Mouse (Mus musculus) spleen, adult 2 months (tissue): ENCODE results near the gene Depdc7. TPM values are rescaled to one million over a fixed set of nuclear protein-coding genes. Genes with fewer than 3 reads are reported as not detected.
A peak's percentile ranks its signal among the peaks of the same experiment; 100 is the strongest.

Experiments used
- DNase-seq, 2 experiments: peaks; one replicate each; pipeline versions ENCODE4 v3.0.0 to v3.0.0-alpha.2; 2012 to 2021; ENCODE audit warnings: low spot score in 2 of 2, low read depth in 1 of 2
- H3K27ac ChIP-seq: fragments of 200-500 bp; 2 replicates; pipeline ENCODE4 v1.5.1; 2012; ENCODE audit warnings: low read length, inconsistent platforms; ENCODE audit not compliant: insufficient read depth
- H3K27me3 ChIP-seq: fragments of 200-500 bp; 2 replicates; pipeline ENCODE4 v1.6.1; 2012; ENCODE audit warnings: mild to moderate bottlenecking, moderate library complexity, low read length, inconsistent platforms; ENCODE audit not compliant: control insufficient read depth, insufficient read depth
- H3K36me3 ChIP-seq: fragments of 200-500 bp; 2 replicates; pipeline ENCODE4 v1.6.1; 2012; ENCODE audit warnings: mild to moderate bottlenecking, low read length, inconsistent platforms; ENCODE audit not compliant: control insufficient read depth, insufficient read depth
- H3K4me1 ChIP-seq: fragments of 200-500 bp; 2 replicates; pipeline ENCODE4 v1.6.1; 2011; ENCODE audit warnings: inconsistent platforms; ENCODE audit not compliant: control insufficient read depth, insufficient read depth, insufficient read length
- H3K4me3 ChIP-seq: fragments of 200-500 bp; 2 replicates; pipeline ENCODE4 v1.5.1; 2011; ENCODE audit warnings: mild to moderate bottlenecking, inconsistent platforms; ENCODE audit not compliant: insufficient read depth, insufficient read length; ENCODE audit errors: extremely low read depth
- CTCF ChIP-seq: fragments of 200-500 bp; IDR thresholded peaks from 2 replicates; pipeline ENCODE4 v1.5.1; 2011; ENCODE audit warnings: mild to moderate bottlenecking, inconsistent platforms; ENCODE audit not compliant: insufficient read depth, insufficient read length, insufficient replicate concordance; ENCODE audit errors: extremely low read depth
- POLR2A ChIP-seq: fragments of 200-500 bp; IDR thresholded peaks from 2 replicates; pipeline ENCODE4 v1.6.1; 2011; ENCODE audit warnings: low read depth, low read length, inconsistent platforms
- WGBS: fragments of 180-500 bp; shearing (Covaris S2); methylation state at CpG from one replicate; pipeline ENCODE4 v1.1.7; 2018; 5-methylcytosine and 5-hydroxymethylcytosine counted together
- polyA plus RNA-seq: library from polyadenylated mRNA; depleted of rRNA; stranded (reverse); fragments of >200 nt; gene quantifications from 2 replicates; pipeline ENCODE4 v1.2.3, GENCODE M21; 2012

Depdc7 gene
- polyA plus RNA-seq, 1 experiment, result 1.2 TPM

GRCm38 (mm10) chr2:104717231-104717735 lies 25.4 kb downstream of the Depdc7 start:
- Histone ChIP-seq H3K27me3 (peaks cover 1% of the 10 kb centered on the region; the same call in 1 of the 2 replicates), H3K4me1 (no peaks in the 10 kb centered on the region), H3K36me3 (no peaks in the 10 kb centered on the region), H3K27ac (no peak overlapping the region), H3K4me3 (no peak overlapping the region)
- no peak for TF ChIP-seq POLR2A
- TF ChIP-seq CTCF, result no peak
- 61% methylated on average over 2 of the region's 2 CpGs for WGBS
- DNase-seq, result no peak

GRCm38 (mm10) chr2:104716279-104716678 lies 26.4 kb downstream of the Depdc7 start, which contains the start of gene Pin1rt1:
Pin1rt1 (minus strand) TSS chr2:104716379.
- peaks cover 8% of the 10 kb centered on the region for H3K27me3 ChIP-seq
- no peaks in the 10 kb centered on the region for H3K36me3 ChIP-seq
- WGBS, result 91% methylated on average over 4 of the region's 4 CpGs
- H3K27ac ChIP-seq, result no peak within 1 kb of the TSS
- DNase-seq, result no peak
- no peaks in the 10 kb centered on the region for H3K4me1 ChIP-seq
- no peak within 1 kb of the TSS for H3K4me3 ChIP-seq
- TF ChIP-seq CTCF (no peak), POLR2A (no peak)

GRCm38 (mm10) chr2:104714254-104714691 lies 28.4 kb downstream of the Depdc7 start:
- no peaks in the 10 kb centered on the region for H3K36me3 ChIP-seq
- no peak overlapping the region for H3K4me3 ChIP-seq
- no peak overlapping the region for H3K27ac ChIP-seq
- no peak for DNase-seq
- H3K27me3 ChIP-seq, result peaks cover 8% of the 10 kb centered on the region
- TF ChIP-seq CTCF (no peak), POLR2A (no peak)
- 87% methylated on average over 15 of the region's 15 CpGs for WGBS
- no peaks in the 10 kb centered on the region for H3K4me1 ChIP-seq

- TF ChIP-seq POLR2A (no peak), CTCF (no peak)
- no peaks in the 10 kb centered on the region for H3K36me3 ChIP-seq
- H3K27ac ChIP-seq, result no peak overlapping the region
- H3K4me3 ChIP-seq, result peak overlapping the region; percentile 61
- DNase-seq, result no peak
- H3K4me1 ChIP-seq, result no peaks in the 10 kb centered on the region
- peaks cover 8% of the 10 kb centered on the region for H3K27me3 ChIP-seq
- WGBS, result 12% methylated on average over 7 of the region's 7 CpGs
Measured at GRCm38 (mm10) chr2:104712486-104712809, 30.2 kb downstream of the Depdc7 start.

GRCm38 (mm10) chr2:104711585-104712485 lies 30.8 kb downstream of the Depdc7 start, which contains the start of gene Tcp11l1:
Tcp11l1 (minus strand) TSS chr2:104712169.
- no peaks in the 10 kb centered on the region for H3K4me1 ChIP-seq
- peaks cover 8% of the 10 kb centered on the region for H3K27me3 ChIP-seq
- TF ChIP-seq CTCF (no peak), POLR2A (no peak)
- H3K4me3 ChIP-seq, result peak within 1 kb of the TSS; percentile 61
- DNase-seq, result peak in 1 of 2 experiments; percentile 25
- peak within 1 kb of the TSS; percentile 57; the same call in 1 of the 2 replicates for H3K27ac ChIP-seq
- no peaks in the 10 kb centered on the region for H3K36me3 ChIP-seq
- WGBS, result 2% methylated on average over 95 of the region's 99 CpGs

- 20% methylated on average over 6 of the region's 6 CpGs for WGBS
- Histone ChIP-seq H3K27ac (no peak overlapping the region), H3K27me3 (peaks cover 8% of the 10 kb centered on the region), H3K4me3 (no peak overlapping the region), H3K36me3 (no peaks in the 10 kb centered on the region), H3K4me1 (no peaks in the 10 kb centered on the region)
- DNase-seq, result no peak
- TF ChIP-seq CTCF (no peak), POLR2A (no peak)
Measured at GRCm38 (mm10) chr2:104710670-104711370, 31.9 kb downstream of the Depdc7 start.
